Mouse (Mus musculus): ENCODE results near the gene Lrrc32. TPM values are rescaled to one million over a fixed set of nuclear protein-coding genes. Genes with fewer than 3 reads are reported as not detected.

The Lrrc32 gene
- polyA plus RNA-seq, 1 experiment from 2014 or later, result 3.0 TPM

DNA sequence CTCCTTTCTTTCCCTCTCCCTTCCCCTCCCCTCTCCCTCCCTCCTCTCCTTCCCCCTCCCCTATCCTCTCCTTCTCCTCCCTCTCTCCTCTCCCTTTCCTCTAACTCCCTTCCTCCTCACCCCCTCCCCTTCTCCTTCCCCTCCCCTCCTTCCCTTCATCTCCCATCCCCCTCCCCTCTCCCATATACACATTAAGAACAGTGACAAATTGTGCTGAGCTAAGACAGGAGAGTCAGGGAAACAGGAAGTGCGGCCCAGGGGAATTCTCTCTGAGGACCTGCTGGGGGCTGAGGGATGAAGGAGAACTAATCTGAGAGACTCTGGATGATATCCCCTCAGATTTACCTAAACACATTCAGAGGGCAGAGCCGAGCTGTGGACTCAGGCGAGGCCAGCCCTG is 16.6 kb downstream of the Lrrc32 start:
- no peak for DNase-seq (ENCODE audit: low spot score)

- DNase-seq (ENCODE audit: low spot score), result no peak
These were observed 22.2 kb downstream of the Lrrc32 start for GRCm38 (mm10) chr7:98510961-98511958.

DNA sequence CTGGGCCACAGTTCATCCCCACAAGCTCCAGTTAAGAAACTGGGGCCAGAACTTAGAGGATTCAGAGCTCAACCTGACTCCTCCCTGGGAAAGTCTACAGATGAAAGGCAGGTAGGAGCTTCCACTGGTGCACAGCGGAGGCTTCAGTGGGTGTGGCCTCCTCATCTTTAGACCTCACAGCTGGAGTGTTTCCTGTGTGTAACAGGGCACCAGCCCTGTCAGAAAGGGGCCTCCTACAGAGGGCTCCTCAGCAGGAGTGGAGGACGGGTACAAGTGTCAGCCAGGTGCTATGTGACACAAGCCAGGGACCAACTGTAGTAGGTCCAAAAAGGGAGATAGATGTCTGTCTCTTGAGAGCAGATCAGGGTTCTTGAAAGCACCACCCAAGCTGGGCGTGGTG is 24.2 kb downstream of the Lrrc32 start:
- DNase-seq (ENCODE audit: low spot score), result peak; percentile 91

DNA sequence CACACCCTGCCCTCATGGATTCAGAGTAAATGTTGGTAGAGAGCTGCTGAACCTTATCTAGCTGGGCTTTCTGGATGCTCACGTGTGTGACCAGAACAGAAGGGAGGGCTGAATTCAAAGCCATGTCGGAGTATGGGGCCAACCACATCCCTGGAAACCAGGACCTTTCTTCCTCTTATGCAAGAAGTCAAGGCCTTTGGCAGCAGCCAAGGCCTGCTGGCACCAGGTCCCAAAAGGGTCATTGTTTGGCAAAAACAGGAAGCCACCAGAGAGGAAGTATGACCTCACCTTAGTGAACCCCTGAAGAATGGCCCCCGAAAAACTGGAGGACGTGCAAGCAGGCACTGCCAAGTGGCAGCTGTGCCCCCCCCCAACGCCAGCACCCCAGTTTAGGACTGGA is 33.5 kb downstream of the Lrrc32 start:
- DNase-seq (ENCODE audit: low spot score), result peak; percentile 55

GRCm38 (mm10) chr7:98523070-98523812 is 34.2 kb downstream of the Lrrc32 start:
- DNase-seq (ENCODE audit: low spot score), result peak; percentile 84

DNA sequence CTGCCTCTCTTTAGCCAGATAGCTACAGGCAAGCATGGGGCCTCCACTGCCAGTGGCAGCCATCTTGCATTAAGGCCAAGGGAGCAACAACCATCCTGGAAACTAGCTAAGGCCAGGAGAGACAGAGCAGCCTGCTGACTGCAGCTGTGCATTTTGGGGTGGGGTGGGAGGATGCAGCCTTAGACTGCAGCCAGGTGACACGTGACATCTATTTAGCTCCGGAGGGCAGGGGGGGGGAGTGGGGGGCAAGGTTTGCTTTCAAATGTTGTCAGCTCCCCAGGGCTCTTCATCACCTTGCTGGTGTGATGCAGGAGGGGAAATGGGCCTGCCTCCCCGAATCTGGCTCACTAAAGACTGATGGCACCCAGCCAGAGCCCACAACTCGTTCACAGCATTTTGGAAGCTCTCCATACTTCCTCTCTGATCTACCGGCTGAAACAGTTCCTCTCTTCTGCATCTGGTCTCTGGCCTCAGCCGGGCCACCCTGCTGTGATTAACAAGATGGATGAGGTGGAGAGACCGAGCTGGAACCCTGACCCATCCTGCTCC is 34.8 kb downstream of the Lrrc32 start:
- peak; percentile 80 for DNase-seq (ENCODE audit: low spot score)

- no peak for DNase-seq (ENCODE audit: low spot score)
These were observed 35.3 kb downstream of the Lrrc32 start for GRCm38 (mm10) chr7:98524401-98524800.

GRCm38 (mm10) chr7:98524869-98525699 is 36.0 kb downstream of the Lrrc32 start:
- DNase-seq (ENCODE audit: low spot score), result no peak

- DNase-seq (ENCODE audit: low spot score), result no peak
These were observed 38.0 kb downstream of the Lrrc32 start for GRCm38 (mm10) chr7:98527085-98527484.

DNA sequence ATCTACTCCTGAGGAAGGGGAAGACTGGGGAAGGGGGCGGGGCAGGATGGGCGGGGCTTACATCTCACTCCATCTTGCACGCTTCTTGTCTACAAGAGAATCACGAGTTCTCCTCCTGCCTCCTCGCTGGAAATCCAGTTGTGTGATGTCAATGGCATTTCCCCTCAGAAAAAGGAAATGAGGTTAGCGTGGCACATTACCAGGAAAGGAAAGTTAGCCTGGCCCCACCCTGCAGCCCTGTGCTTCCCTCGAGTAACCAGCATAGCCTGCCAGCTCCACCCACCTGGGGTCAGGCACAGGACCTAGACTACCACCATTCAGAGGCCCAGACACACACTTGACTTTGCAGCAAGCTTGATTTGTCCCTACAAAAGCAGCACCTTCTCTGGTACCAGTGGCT is 42.5 kb downstream of the Lrrc32 start:
- no peak for DNase-seq (ENCODE audit: low spot score)

- DNase-seq (ENCODE audit: low spot score), result no peak
These were observed 43.9 kb downstream of the Lrrc32 start for GRCm38 (mm10) chr7:98532981-98533380.

GRCm38 (mm10) chr7:98534432-98534855 is 45.4 kb downstream of the Lrrc32 start:
- DNase-seq (ENCODE audit: low spot score), result peak; percentile 49

DNA sequence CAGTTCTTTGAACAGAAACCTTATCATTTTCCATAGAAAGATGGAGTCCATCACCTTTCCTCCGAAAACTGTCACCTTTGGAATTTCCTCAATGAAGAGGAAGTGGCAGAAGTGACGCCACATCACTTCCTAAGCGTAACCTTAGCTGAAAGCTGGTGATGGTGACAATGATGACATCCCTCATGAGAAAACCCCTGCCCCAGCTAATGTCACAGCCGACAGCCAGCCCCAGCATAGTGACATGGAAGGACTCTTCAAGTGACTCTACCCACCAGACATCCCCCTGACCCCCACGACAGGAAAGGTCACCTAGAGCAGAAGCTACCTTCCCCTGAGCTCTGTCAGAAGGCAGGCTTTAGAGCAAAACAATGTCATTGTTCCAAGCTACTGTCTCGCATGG is 46.1 kb downstream of the Lrrc32 start:
- DNase-seq (ENCODE audit: low spot score), result no peak

GRCm38 (mm10) chr7:98535882-98536281 is 46.8 kb downstream of the Lrrc32 start:
- DNase-seq (ENCODE audit: low spot score), result no peak

DNA sequence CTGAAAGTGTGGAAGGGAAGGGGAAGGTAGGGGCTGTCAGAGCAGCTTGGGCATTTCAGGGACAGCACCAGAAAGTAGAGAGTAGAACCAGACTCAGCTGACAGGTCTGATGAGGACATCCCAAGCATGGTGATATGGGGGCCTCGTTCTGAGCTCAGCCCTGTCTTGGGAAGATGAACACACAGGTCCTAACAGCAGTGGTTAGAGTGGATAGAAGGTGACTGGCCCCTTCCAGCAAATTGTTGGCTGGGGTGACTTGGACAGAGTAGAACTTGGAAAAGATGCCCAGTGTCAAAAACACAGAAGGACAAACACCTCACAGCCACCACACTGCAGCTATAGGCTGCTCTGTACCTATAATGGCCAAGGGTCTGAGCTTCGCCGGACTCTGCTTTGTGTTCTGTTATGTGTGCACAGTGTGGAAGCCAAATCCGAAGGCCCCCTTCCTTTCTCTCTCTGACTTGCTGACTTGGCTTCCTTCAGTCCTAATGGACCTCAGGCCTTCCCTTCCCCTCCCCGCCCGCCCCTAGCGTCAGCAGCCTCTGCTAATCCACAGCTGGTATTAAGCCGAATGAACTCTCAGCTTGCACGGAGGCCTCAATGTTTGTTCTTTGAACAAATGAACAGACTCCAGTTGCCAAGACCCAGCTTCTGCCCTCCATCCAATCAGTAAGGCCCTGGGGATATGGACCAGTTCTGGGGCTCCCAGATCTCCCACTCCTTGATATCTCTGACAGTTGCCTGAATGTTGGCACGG is 48.3 kb downstream of the Lrrc32 start:
- no peak for DNase-seq (ENCODE audit: low spot score)

- DNase-seq (ENCODE audit: low spot score), result no peak
These were observed 49.0 kb downstream of the Lrrc32 start for GRCm38 (mm10) chr7:98537967-98538573.

GRCm38 (mm10) chr7:98540879-98541278 is 51.8 kb downstream of the Lrrc32 start:
- no peak for DNase-seq (ENCODE audit: low spot score)

- no peak for DNase-seq (ENCODE audit: low spot score)
These were observed 52.5 kb downstream of the Lrrc32 start for GRCm38 (mm10) chr7:98541564-98541963.

DNA sequence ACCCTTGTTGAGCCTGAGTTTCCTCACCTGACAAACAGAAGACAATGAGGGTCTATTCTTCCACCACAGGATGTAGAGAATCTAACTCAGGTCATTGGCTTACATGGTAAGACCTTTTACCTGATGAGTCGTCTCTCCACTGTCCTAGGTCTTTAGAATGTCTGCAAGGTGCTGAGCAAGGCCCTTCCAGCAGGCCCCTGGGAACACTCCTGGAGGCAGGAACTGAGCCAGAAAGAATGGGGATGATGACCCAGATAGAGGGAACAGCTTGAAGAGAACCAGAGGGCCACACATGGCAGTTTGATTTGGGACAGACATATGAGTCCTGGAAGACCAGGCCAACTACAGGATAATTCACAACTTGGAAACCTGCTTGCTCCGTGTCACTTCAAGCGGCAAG is 53.2 kb downstream of the Lrrc32 start:
- no peak for DNase-seq (ENCODE audit: low spot score)

GRCm38 (mm10) chr7:98542731-98543142 is 53.7 kb downstream of the Lrrc32 start:
- no peak for DNase-seq (ENCODE audit: low spot score)
